Mouse (Mus musculus): ENCODE measurements around the gene Vmp1. TPM values are rescaled to one million over a fixed set of nuclear protein-coding genes. Genes with fewer than 3 reads are reported as not detected.
A peak's percentile ranks its signal among the peaks of the same experiment; 100 is the strongest.

The Vmp1 gene
- polyA plus RNA-seq, 1 experiment = 65.3 TPM

- no peak for DNase-seq
- Histone ChIP-seq H3K4me1 (ENCODE audit: control insufficient read depth, insufficient read depth, low read length) (peaks cover 40% of the 10 kb centered on the region), H3K4me3 (replicated peaks; ENCODE audit: extremely low read depth, low read depth, low read length) (no peak overlapping the region)
- 61% methylated on average over 9 of the region's 9 CpGs for WGBS
- TF ChIP-seq POLR2A (IDR thresholded peaks at IDR 0.05; ENCODE audit: borderline replicate concordance, extremely low read depth, low read depth, low read length) = 0 out of 2 replicates have a peak, but pooled peaks have one; percentile 5
- no peak for TF ChIP-seq CTCF (IDR thresholded peaks at IDR 0.05; ENCODE audit: insufficient read depth, low read length)
Observed at GRCm38 (mm10) chr11:86580319-86581113, 103.1 kb downstream of the Vmp1 start.

DNA sequence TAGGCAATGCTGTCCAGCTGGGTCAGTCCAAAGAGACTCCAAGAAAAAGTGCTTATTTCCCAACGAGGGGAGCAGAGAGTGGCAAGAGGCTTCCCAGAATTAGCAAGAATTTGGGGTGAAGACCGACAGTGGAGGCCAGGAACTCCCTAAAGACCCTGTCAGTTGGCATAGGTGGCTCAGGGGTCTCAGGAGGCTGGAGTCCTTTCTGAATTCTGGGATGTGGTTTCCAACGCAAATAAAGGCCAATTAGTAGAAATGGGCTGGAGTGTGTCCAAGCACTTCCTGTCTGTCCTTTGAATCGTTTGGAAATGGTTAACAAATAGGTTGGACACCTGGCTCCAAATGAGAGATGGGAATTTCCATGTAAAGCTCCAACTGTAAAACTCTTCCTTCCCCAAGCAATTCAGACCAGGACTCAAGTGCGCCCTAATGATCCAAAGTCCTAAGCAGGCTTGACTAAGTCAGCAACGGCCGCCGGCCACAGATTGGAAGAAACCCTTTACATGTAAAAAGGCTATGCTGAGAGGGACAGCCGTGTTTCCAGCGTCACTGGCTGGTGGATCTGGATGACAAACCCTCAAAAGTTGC lies 103.8 kb downstream of the Vmp1 start:
- Histone ChIP-seq H3K4me3 (replicated peaks; ENCODE audit: extremely low read depth, low read depth, low read length) (no peak overlapping the region), H3K4me1 (ENCODE audit: control insufficient read depth, insufficient read depth, low read length) (peaks cover 38% of the 10 kb centered on the region)
- no peak for DNase-seq

DNA sequence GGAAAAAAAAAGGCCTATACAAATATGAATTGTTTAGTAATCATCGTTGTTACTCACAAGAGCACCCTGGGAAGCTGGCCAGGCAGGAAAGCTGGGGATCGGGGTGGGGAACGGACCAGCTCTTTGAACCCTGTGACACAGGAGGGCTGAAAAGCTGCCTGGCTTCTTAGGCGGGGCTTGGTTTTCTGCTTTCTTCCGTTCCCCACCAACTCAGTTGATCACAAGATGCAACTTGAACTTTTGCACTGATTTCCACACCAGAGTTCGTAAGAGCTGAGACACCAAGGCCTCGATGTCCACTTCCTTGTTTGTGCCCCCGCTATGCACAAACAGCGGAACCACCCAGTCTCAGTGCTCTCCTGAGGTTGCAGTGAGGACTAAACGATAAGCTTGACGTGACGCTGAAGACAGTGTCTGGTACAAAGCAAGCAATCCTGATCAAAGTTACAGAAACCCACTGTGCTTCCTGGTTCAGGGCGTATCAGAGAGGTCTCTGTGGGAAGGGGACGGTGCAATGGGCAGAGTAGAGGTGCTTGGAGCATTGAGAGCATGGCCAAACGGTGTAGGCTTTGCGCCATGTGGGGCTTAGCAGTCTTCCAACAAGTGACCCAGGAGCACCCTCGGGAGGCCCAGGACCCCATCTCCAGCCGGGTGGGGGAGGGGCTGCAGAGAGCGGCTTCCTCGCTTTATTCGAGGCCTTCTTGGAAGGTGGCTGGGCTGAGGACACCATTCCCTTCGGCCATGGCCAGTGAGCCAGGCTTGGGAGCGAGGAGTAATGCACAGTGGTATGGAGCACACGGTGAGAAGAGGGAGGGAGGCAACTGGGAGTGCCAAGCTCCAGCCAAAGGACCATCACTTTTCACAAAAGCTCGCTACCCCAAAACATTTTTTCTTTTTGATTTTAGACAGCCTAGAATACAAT lies 104.6 kb downstream of the Vmp1 start:
- no peak overlapping the region for H3K4me3 ChIP-seq (replicated peaks; ENCODE audit: extremely low read depth, low read depth, low read length)
- TF ChIP-seq CTCF (IDR thresholded peaks at IDR 0.05; ENCODE audit: insufficient read depth, low read length) (no peak), POLR2A (IDR thresholded peaks at IDR 0.05; ENCODE audit: borderline replicate concordance, extremely low read depth, low read depth, low read length) (peak; percentile 38; the same call in 1 of the 2 replicates)
- DNase-seq = peak; percentile 69
- peaks cover 38% of the 10 kb centered on the region for H3K4me1 ChIP-seq (ENCODE audit: control insufficient read depth, insufficient read depth, low read length)
- 40% methylated on average over 25 of the region's 25 CpGs for WGBS

More for the DNA sequence above, 103.8 kb downstream of the Vmp1 start:
- WGBS = 51% methylated on average over 10 of the region's 10 CpGs
- TF ChIP-seq CTCF (IDR thresholded peaks at IDR 0.05; ENCODE audit: insufficient read depth, low read length) = no peak
- TF ChIP-seq POLR2A (IDR thresholded peaks at IDR 0.05; ENCODE audit: borderline replicate concordance, extremely low read depth, low read depth, low read length) = no peak

- H3K4me3 ChIP-seq (replicated peaks; ENCODE audit: extremely low read depth, low read depth, low read length) = no peak overlapping the region
- no peak for DNase-seq
- peaks cover 38% of the 10 kb centered on the region for H3K4me1 ChIP-seq (ENCODE audit: control insufficient read depth, insufficient read depth, low read length)
- WGBS = 45% methylated on average over 6 of the region's 6 CpGs
- TF ChIP-seq CTCF (IDR thresholded peaks at IDR 0.05; ENCODE audit: insufficient read depth, low read length) = no peak
- TF ChIP-seq POLR2A (IDR thresholded peaks at IDR 0.05; ENCODE audit: borderline replicate concordance, extremely low read depth, low read depth, low read length) = no peak
Observed at GRCm38 (mm10) chr11:86578106-86578808, 105.4 kb downstream of the Vmp1 start.

- 36% methylated on average over 4 of the region's 4 CpGs for WGBS
- DNase-seq = no peak
- TF ChIP-seq CTCF (IDR thresholded peaks at IDR 0.05; ENCODE audit: insufficient read depth, low read length) (no peak), POLR2A (IDR thresholded peaks at IDR 0.05; ENCODE audit: borderline replicate concordance, extremely low read depth, low read depth, low read length) (peak; percentile 39; the same call in 1 of the 2 replicates)
- H3K4me3 ChIP-seq (replicated peaks; ENCODE audit: extremely low read depth, low read depth, low read length) = no peak overlapping the region
- H3K4me1 ChIP-seq (ENCODE audit: control insufficient read depth, insufficient read depth, low read length) = peaks cover 38% of the 10 kb centered on the region
Observed at GRCm38 (mm10) chr11:86577231-86577630, 106.4 kb downstream of the Vmp1 start.

GRCm38 (mm10) chr11:86575632-86576378 lies 107.8 kb downstream of the Vmp1 start:
- Histone ChIP-seq H3K4me3 (replicated peaks; ENCODE audit: extremely low read depth, low read depth, low read length) (no peak overlapping the region), H3K4me1 (ENCODE audit: control insufficient read depth, insufficient read depth, low read length) (peaks cover 32% of the 10 kb centered on the region)
- no peak for DNase-seq
- no peak for TF ChIP-seq CTCF (IDR thresholded peaks at IDR 0.05; ENCODE audit: insufficient read depth, low read length)
- TF ChIP-seq POLR2A (IDR thresholded peaks at IDR 0.05; ENCODE audit: borderline replicate concordance, extremely low read depth, low read depth, low read length) = no peak
- WGBS = 55% methylated on average over 7 of the region's 7 CpGs

DNA sequence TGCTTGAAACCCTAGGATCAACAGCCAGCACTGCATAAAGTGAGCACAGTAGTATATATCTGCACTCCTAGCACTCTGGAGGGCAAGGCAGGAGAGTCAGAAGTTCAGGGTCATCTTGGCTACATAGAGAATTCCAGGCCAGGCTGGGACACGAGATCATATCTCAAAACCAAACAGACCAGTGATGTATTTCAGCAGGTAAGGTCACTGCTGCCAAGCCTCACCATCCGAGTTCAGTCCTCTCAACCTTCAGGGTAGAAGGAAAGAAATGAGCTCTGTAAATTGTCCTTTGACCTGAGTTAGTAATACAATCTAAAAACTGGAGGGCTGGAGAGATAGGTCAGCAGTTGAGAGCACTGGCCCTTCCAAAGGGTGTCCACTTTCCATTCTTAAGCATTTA lies 109.2 kb downstream of the Vmp1 start:
- Histone ChIP-seq H3K4me1 (ENCODE audit: control insufficient read depth, insufficient read depth, low read length) (peaks cover 24% of the 10 kb centered on the region), H3K4me3 (replicated peaks; ENCODE audit: extremely low read depth, low read depth, low read length) (no peak overlapping the region)
- no peak for DNase-seq
- WGBS = 56% methylated on average over 2 of the region's 2 CpGs
- no peak for TF ChIP-seq CTCF (IDR thresholded peaks at IDR 0.05; ENCODE audit: insufficient read depth, low read length)
- TF ChIP-seq POLR2A (IDR thresholded peaks at IDR 0.05; ENCODE audit: borderline replicate concordance, extremely low read depth, low read depth, low read length) = no peak

GRCm38 (mm10) chr11:86573646-86574231 lies 109.9 kb downstream of the Vmp1 start:
- no peak overlapping the region for H3K4me3 ChIP-seq (replicated peaks; ENCODE audit: extremely low read depth, low read depth, low read length)
- peaks cover 19% of the 10 kb centered on the region for H3K4me1 ChIP-seq (ENCODE audit: control insufficient read depth, insufficient read depth, low read length)
- WGBS = 78% methylated on average over 6 of the region's 6 CpGs
- DNase-seq = no peak
- no peak for TF ChIP-seq CTCF (IDR thresholded peaks at IDR 0.05; ENCODE audit: insufficient read depth, low read length)
- TF ChIP-seq POLR2A (IDR thresholded peaks at IDR 0.05; ENCODE audit: borderline replicate concordance, extremely low read depth, low read depth, low read length) = no peak

All from lung, adult 2 months (tissue).